Mouse (Mus musculus) T-helper 2 cell (primary cell): ENCODE data around the gene Col18a1.

Source experiments
- in situ Hi-C: fragments of 300-600 bp; cut with MboI, MseI; formaldehyde crosslinking; loops from one replicate; pipeline ENCODE4 v1.15.1; 2025; ENCODE audit warnings: high pct_unique_total_duplicates

Gene Col18a1

GRCm38 (mm10) chr10:77022301-77023130, 143.8 kb downstream of the Col18a1 start:
- in situ Hi-C loops = no loop called here

GRCm38 (mm10) chr10:77021399-77022052, 144.8 kb downstream of the Col18a1 start:
- in situ Hi-C loops = no loop called here

- in situ Hi-C loops = no loop called here
Measured at GRCm38 (mm10) chr10:77017662-77018061, 148.7 kb downstream of the Col18a1 start.

GRCm38 (mm10) chr10:77017061-77017460, 149.3 kb downstream of the Col18a1 start:
- in situ Hi-C loops = no loop called here

- in situ Hi-C loops = no loop called here
Measured at GRCm38 (mm10) chr10:77016499-77016898, 149.8 kb downstream of the Col18a1 start.

GRCm38 (mm10) chr10:77016080-77016479, 150.3 kb downstream of the Col18a1 start:
- in situ Hi-C loops = no loop called here

- in situ Hi-C loops = no loop called here
Measured at GRCm38 (mm10) chr10:77011681-77012080, 154.7 kb downstream of the Col18a1 start.

GRCm38 (mm10) chr10:77008698-77009097, 157.7 kb downstream of the Col18a1 start:
- in situ Hi-C loops = no loop called here

GRCm38 (mm10) chr10:77008109-77008561, 158.2 kb downstream of the Col18a1 start:
- in situ Hi-C loops = no loop called here

GRCm38 (mm10) chr10:77007433-77008108, 158.8 kb downstream of the Col18a1 start:
- in situ Hi-C loops = no loop called here

GRCm38 (mm10) chr10:77004936-77005335, 161.4 kb downstream of the Col18a1 start:
- in situ Hi-C loops = no loop called here
